Comparison of ENCODE assay signal across 27 mouse cellular contexts in the genomic region with DNA sequence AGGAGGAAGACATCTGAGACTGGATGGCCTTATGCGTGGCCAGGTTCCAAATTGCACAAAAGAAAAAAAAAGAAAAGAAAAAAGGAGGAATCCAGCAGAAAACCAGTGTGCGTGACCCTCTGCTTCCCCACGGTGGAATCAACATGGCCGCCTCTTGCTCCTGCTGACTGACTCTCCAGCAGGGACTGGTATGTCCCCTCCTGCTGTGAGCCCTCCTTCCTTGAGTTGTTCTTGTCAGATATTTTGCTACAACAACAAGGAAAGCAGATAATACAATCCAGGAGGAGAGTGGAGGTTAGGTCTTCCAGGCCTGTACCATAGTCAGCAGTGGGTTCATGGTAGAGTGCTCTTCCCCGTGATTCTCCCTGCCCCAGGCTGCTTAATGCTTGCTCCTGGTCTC.
"Had no signal": no experiment of that assay in that cellular context is flagged by ENCODE, and none has a peak within 500 bp of the region (broad histone marks: within the 10 kb centered on the region; RNA-seq: fewer than 3 reads in every experiment).

No protein-coding gene starts in this region.

- ATAC-seq: forebrain, embryonic 13.5 days; forebrain, embryonic 14.5 days; forebrain, embryonic 15.5 days; forebrain, embryonic 16.5 days; forebrain, postnatal 0 days had no signal

- H3K27ac ChIP-seq: embryonic facial prominence, embryonic 10.5 days; embryonic facial prominence, embryonic 12.5 days; embryonic facial prominence, embryonic 13.5 days; embryonic facial prominence, embryonic 15.5 days; forebrain, embryonic 12.5 days; forebrain, embryonic 13.5 days; forebrain, embryonic 15.5 days; gastrocnemius, adult 2 months; heart, adult 2 months; heart, embryonic 10.5 days had no signal

- H3K27me3 ChIP-seq: embryonic facial prominence, embryonic 12.5 days; embryonic facial prominence, embryonic 13.5 days; embryonic facial prominence, embryonic 15.5 days; forebrain, embryonic 12.5 days; forebrain, embryonic 13.5 days; forebrain, embryonic 15.5 days had no signal

- H3K4me1 ChIP-seq: embryonic facial prominence, embryonic 12.5 days; embryonic facial prominence, embryonic 15.5 days had no signal

- H3K9me3 ChIP-seq: embryonic facial prominence, embryonic 12.5 days; embryonic facial prominence, embryonic 13.5 days; embryonic facial prominence, embryonic 15.5 days; forebrain, embryonic 12.5 days; forebrain, embryonic 13.5 days; forebrain, embryonic 15.5 days; heart, embryonic 10.5 days had no signal

- DNase-seq: cerebellum, adult 9-11 months; cerebellum, postnatal 10 days; cerebellum, postnatal 14 days; cerebellum, postnatal 25 days; cerebellum, postnatal 36 days; embryo, embryonic 11 days; forebrain, postnatal 0 days; gastrocnemius, adult 2 months; gastrocnemius, postnatal 10 days; gastrocnemius, postnatal 14 days; gastrocnemius, postnatal 25 days; gastrocnemius, postnatal 36 days; heart, adult 11 months; heart, adult 18-20 months; heart, adult 2 months had no signal

- H3K36me3 ChIP-seq: embryonic facial prominence, embryonic 10.5 days; embryonic facial prominence, embryonic 12.5 days; embryonic facial prominence, embryonic 13.5 days; embryonic facial prominence, embryonic 15.5 days; forebrain, embryonic 10.5 days; forebrain, embryonic 12.5 days; forebrain, embryonic 15.5 days; heart, embryonic 10.5 days had no signal

- H3K4me3 ChIP-seq: embryonic facial prominence, embryonic 10.5 days; embryonic facial prominence, embryonic 12.5 days; embryonic facial prominence, embryonic 13.5 days; embryonic facial prominence, embryonic 15.5 days; erythroblast, embryonic 14.5 days; forebrain, embryonic 10.5 days; forebrain, embryonic 12.5 days; forebrain, embryonic 13.5 days; forebrain, embryonic 15.5 days; gastrocnemius, adult 2 months; heart, adult 2 months; heart, embryonic 10.5 days had no signal
